Mouse (Mus musculus) sigmoid colon, adult 10 weeks (tissue): Measurements from ENCODE around the gene Olfr792. TPM values are rescaled to one million over a fixed set of nuclear protein-coding genes. Genes with fewer than 3 reads are reported as not detected.

Experiments
- polyA plus RNA-seq: library from polyadenylated mRNA; stranded (reverse); fragments of 350-450 nt; fragmentation: Illumina TruSeq; extraction: RNeasy Lipid Tissue Mini Kit (QIAGEN cat#74804); gene quantifications from one replicate; pipeline ENCODE4 v1.2.3, GENCODE M21; 2014; ENCODE audit warnings: low read depth, low replicate concordance

Gene Olfr792
- not detected for polyA plus RNA-seq

DNA sequence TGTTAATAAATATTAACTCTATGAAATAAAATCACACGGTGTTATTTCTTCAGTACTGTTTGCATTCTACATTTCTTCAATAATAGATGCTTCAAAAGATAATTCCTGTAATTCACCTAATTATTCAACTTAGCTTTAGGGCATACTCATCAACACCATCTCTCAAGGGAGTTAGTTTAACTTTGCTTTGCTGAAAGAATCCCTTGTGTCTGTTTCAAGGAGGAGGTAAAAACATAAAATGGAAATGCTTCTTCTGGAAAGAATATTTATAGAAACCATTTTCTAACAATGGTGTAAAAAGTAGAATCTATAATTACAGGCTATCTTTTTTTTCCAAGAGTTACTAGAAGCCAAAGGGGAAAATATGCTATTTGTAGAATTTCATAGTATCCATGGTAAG lies at the start of gene Olfr792:
TSS of gene Olfr792 (plus strand) at position 301 of the 400 bp plus-strand sequence.

GRCm38 (mm10) chr10:129498192-129498591 lies 40.8 kb upstream of the Olfr792 start, which contains the start of gene Olfr790:
Gene Olfr790, plus strand, starts transcription at chr10:129498492.

GRCm38 (mm10) chr10:129521492-129521891 lies 17.5 kb upstream of the Olfr792 start, which contains the start of gene Olfr791:
Gene Olfr791, plus strand, starts transcription at chr10:129521792.

GRCm38 (mm10) chr10:129567355-129567754 lies 28.4 kb downstream of the Olfr792 start, which contains the start of gene Olfr794:
Gene Olfr794, plus strand, starts transcription at chr10:129567655.

Other genes starting within 250 kb of the Olfr792 start
- not detected for gene Olfr780, start 221.0 kb upstream of the Olfr792 start, polyA plus RNA-seq
- gene Olfr781, start 210.3 kb upstream of the Olfr792 start, polyA plus RNA-seq, result not detected
- gene Olfr782, start 190.3 kb upstream of the Olfr792 start, polyA plus RNA-seq, result not detected
- gene Olfr784, start 155.1 kb upstream of the Olfr792 start, polyA plus RNA-seq, result not detected
- gene Olfr785, start 133.7 kb upstream of the Olfr792 start, polyA plus RNA-seq, result not detected
- gene Olfr786, start 111.9 kb upstream of the Olfr792 start, polyA plus RNA-seq, result not detected
- gene Olfr787, start 77.3 kb upstream of the Olfr792 start, polyA plus RNA-seq, result not detected
- gene Olfr788, start 68.2 kb upstream of the Olfr792 start, polyA plus RNA-seq, result not detected
- gene Olfr789, start 54.4 kb upstream of the Olfr792 start, polyA plus RNA-seq, result not detected
- not detected for gene Olfr790, start 40.7 kb upstream of the Olfr792 start, polyA plus RNA-seq
- gene Olfr791, start 17.4 kb upstream of the Olfr792 start, polyA plus RNA-seq, result not detected
- gene Olfr794, start 28.5 kb downstream of the Olfr792 start, polyA plus RNA-seq, result not detected
- gene Olfr796, start 73.4 kb downstream of the Olfr792 start, polyA plus RNA-seq, result not detected
- not detected for gene Olfr798, start 88.8 kb downstream of the Olfr792 start, polyA plus RNA-seq
- gene Olfr799, start 98.3 kb downstream of the Olfr792 start, polyA plus RNA-seq, result not detected
- not detected for gene Olfr800, start 118.5 kb downstream of the Olfr792 start, polyA plus RNA-seq
- not detected for gene Olfr801, start 134.7 kb downstream of the Olfr792 start, polyA plus RNA-seq
- gene Olfr802, start 149.0 kb downstream of the Olfr792 start, polyA plus RNA-seq, result not detected
- not detected for gene Olfr803, start 155.1 kb downstream of the Olfr792 start, polyA plus RNA-seq
- not detected for gene Olfr804, start 164.0 kb downstream of the Olfr792 start, polyA plus RNA-seq
- not detected for gene Olfr805, start 190.2 kb downstream of the Olfr792 start, polyA plus RNA-seq
- gene Olfr806, start 202.8 kb downstream of the Olfr792 start, polyA plus RNA-seq, result not detected
- not detected for gene Olfr807, start 218.6 kb downstream of the Olfr792 start, polyA plus RNA-seq
- not detected for gene Olfr808, start 226.3 kb downstream of the Olfr792 start, polyA plus RNA-seq
- gene Olfr809, start 235.5 kb downstream of the Olfr792 start, polyA plus RNA-seq, result not detected